Mouse (Mus musculus): ENCODE results near the gene Eva1c. TPM values are rescaled to one million over a fixed set of nuclear protein-coding genes. Genes with fewer than 3 reads are reported as not detected.

The Eva1c gene
- polyA plus RNA-seq, 1 experiment = 2.2 TPM

- Histone ChIP-seq H3K4me1 (ENCODE audit: control insufficient read depth, insufficient read depth, low read length) (no peaks in the 10 kb centered on the region), H3K27ac (ENCODE audit: insufficient read depth, low read length) (no peak overlapping the region), H3K4me3 (replicated peaks; ENCODE audit: insufficient read depth, low read depth, low read length) (no peak overlapping the region), H3K27me3 (ENCODE audit: control insufficient read depth, insufficient read depth, low read length) (no peaks in the 10 kb centered on the region)
- no peak for TF ChIP-seq POLR2A (IDR thresholded peaks at IDR 0.05; ENCODE audit: borderline replicate concordance, insufficient read depth, low read length)
- no peak for TF ChIP-seq CTCF (IDR thresholded peaks at IDR 0.05; ENCODE audit: borderline replicate concordance, insufficient read depth, low read depth, low read length)
- DNase-seq = no peak
- WGBS = 62% methylated on average over 8 of the region's 8 CpGs
Observed at GRCm38 (mm10) chr16:90837431-90837830, 10.9 kb downstream of the Eva1c start.

- DNase-seq = no peak
- TF ChIP-seq POLR2A (IDR thresholded peaks at IDR 0.05; ENCODE audit: borderline replicate concordance, insufficient read depth, low read length) (no peak), CTCF (IDR thresholded peaks at IDR 0.05; ENCODE audit: borderline replicate concordance, insufficient read depth, low read depth, low read length) (no peak)
- H3K4me1 ChIP-seq (ENCODE audit: control insufficient read depth, insufficient read depth, low read length) = no peaks in the 10 kb centered on the region
- no peak overlapping the region for H3K4me3 ChIP-seq (replicated peaks; ENCODE audit: insufficient read depth, low read depth, low read length)
- 47% methylated on average over 9 of the region's 9 CpGs for whole genome bisulfite sequencing
- H3K27ac ChIP-seq (ENCODE audit: insufficient read depth, low read length) = no peak overlapping the region
- no peaks in the 10 kb centered on the region for H3K27me3 ChIP-seq (ENCODE audit: control insufficient read depth, insufficient read depth, low read length)
Observed at GRCm38 (mm10) chr16:90842164-90842563, 15.6 kb downstream of the Eva1c start.

- no peaks in the 10 kb centered on the region; the same call in 1 of the 2 replicates for H3K4me1 ChIP-seq (ENCODE audit: control insufficient read depth, insufficient read depth, low read length)
- DNase-seq = no peak
- no peak overlapping the region for H3K27ac ChIP-seq (ENCODE audit: insufficient read depth, low read length)
- no peaks in the 10 kb centered on the region for H3K27me3 ChIP-seq (ENCODE audit: control insufficient read depth, insufficient read depth, low read length)
- WGBS = 55% methylated on average over 6 of the region's 6 CpGs
- TF ChIP-seq CTCF (IDR thresholded peaks at IDR 0.05; ENCODE audit: borderline replicate concordance, insufficient read depth, low read depth, low read length) = no peak
- TF ChIP-seq POLR2A (IDR thresholded peaks at IDR 0.05; ENCODE audit: borderline replicate concordance, insufficient read depth, low read length) = no peak
- no peak overlapping the region for H3K4me3 ChIP-seq (replicated peaks; ENCODE audit: insufficient read depth, low read depth, low read length)
Observed at GRCm38 (mm10) chr16:90845038-90845437, 18.5 kb downstream of the Eva1c start.

- no peak overlapping the region for H3K27ac ChIP-seq (ENCODE audit: insufficient read depth, low read length)
- H3K4me1 ChIP-seq (ENCODE audit: control insufficient read depth, insufficient read depth, low read length) = no peaks in the 10 kb centered on the region; the same call in 1 of the 2 replicates
- WGBS = 47% methylated on average over 13 of the region's 13 CpGs
- no peaks in the 10 kb centered on the region for H3K27me3 ChIP-seq (ENCODE audit: control insufficient read depth, insufficient read depth, low read length)
- no peak for DNase-seq
- no peak overlapping the region for H3K4me3 ChIP-seq (replicated peaks; ENCODE audit: insufficient read depth, low read depth, low read length)
- TF ChIP-seq POLR2A (IDR thresholded peaks at IDR 0.05; ENCODE audit: borderline replicate concordance, insufficient read depth, low read length) (no peak), CTCF (IDR thresholded peaks at IDR 0.05; ENCODE audit: borderline replicate concordance, insufficient read depth, low read depth, low read length) (no peak)
Observed at GRCm38 (mm10) chr16:90845591-90845990, 19.1 kb downstream of the Eva1c start.

GRCm38 (mm10) chr16:90848697-90849096, 22.2 kb downstream of the Eva1c start:
- H3K27ac ChIP-seq (ENCODE audit: insufficient read depth, low read length) = no peak overlapping the region
- H3K27me3 ChIP-seq (ENCODE audit: control insufficient read depth, insufficient read depth, low read length) = no peaks in the 10 kb centered on the region
- no peak overlapping the region for H3K4me3 ChIP-seq (replicated peaks; ENCODE audit: insufficient read depth, low read depth, low read length)
- H3K4me1 ChIP-seq (ENCODE audit: control insufficient read depth, insufficient read depth, low read length) = no peaks in the 10 kb centered on the region; the same call in 1 of the 2 replicates
- TF ChIP-seq CTCF (IDR thresholded peaks at IDR 0.05; ENCODE audit: borderline replicate concordance, insufficient read depth, low read depth, low read length) (no peak), POLR2A (IDR thresholded peaks at IDR 0.05; ENCODE audit: borderline replicate concordance, insufficient read depth, low read length) (no peak)
- no peak for DNase-seq
- WGBS = 50% methylated on average over 7 of the region's 7 CpGs

GRCm38 (mm10) chr16:90849262-90849661, 22.7 kb downstream of the Eva1c start:
- WGBS = 63% methylated on average over 12 of the region's 12 CpGs
- DNase-seq = no peak
- TF ChIP-seq CTCF (IDR thresholded peaks at IDR 0.05; ENCODE audit: borderline replicate concordance, insufficient read depth, low read depth, low read length) (no peak), POLR2A (IDR thresholded peaks at IDR 0.05; ENCODE audit: borderline replicate concordance, insufficient read depth, low read length) (no peak)
- H3K4me3 ChIP-seq (replicated peaks; ENCODE audit: insufficient read depth, low read depth, low read length) = no peak overlapping the region
- H3K4me1 ChIP-seq (ENCODE audit: control insufficient read depth, insufficient read depth, low read length) = no peaks in the 10 kb centered on the region; the same call in 1 of the 2 replicates
- H3K27me3 ChIP-seq (ENCODE audit: control insufficient read depth, insufficient read depth, low read length) = no peaks in the 10 kb centered on the region
- no peak overlapping the region for H3K27ac ChIP-seq (ENCODE audit: insufficient read depth, low read length)

GRCm38 (mm10) chr16:90850881-90851280, 24.4 kb downstream of the Eva1c start:
- TF ChIP-seq POLR2A (IDR thresholded peaks at IDR 0.05; ENCODE audit: borderline replicate concordance, insufficient read depth, low read length) (no peak), CTCF (IDR thresholded peaks at IDR 0.05; ENCODE audit: borderline replicate concordance, insufficient read depth, low read depth, low read length) (no peak)
- no peak for DNase-seq
- Histone ChIP-seq H3K27me3 (ENCODE audit: control insufficient read depth, insufficient read depth, low read length) (no peaks in the 10 kb centered on the region), H3K4me3 (replicated peaks; ENCODE audit: insufficient read depth, low read depth, low read length) (no peak overlapping the region), H3K4me1 (ENCODE audit: control insufficient read depth, insufficient read depth, low read length) (no peaks in the 10 kb centered on the region; the same call in 1 of the 2 replicates), H3K27ac (ENCODE audit: insufficient read depth, low read length) (no peak overlapping the region)
- 16% methylated on average over 7 of the region's 7 CpGs for WGBS

- WGBS = 73% methylated on average over 11 of the region's 11 CpGs
- no peak for TF ChIP-seq CTCF (IDR thresholded peaks at IDR 0.05; ENCODE audit: borderline replicate concordance, insufficient read depth, low read depth, low read length)
- no peak for TF ChIP-seq POLR2A (IDR thresholded peaks at IDR 0.05; ENCODE audit: borderline replicate concordance, insufficient read depth, low read length)
- Histone ChIP-seq H3K4me3 (replicated peaks; ENCODE audit: insufficient read depth, low read depth, low read length) (no peak overlapping the region), H3K27me3 (ENCODE audit: control insufficient read depth, insufficient read depth, low read length) (no peaks in the 10 kb centered on the region), H3K27ac (ENCODE audit: insufficient read depth, low read length) (no peak overlapping the region), H3K4me1 (ENCODE audit: control insufficient read depth, insufficient read depth, low read length) (no peaks in the 10 kb centered on the region; the same call in 1 of the 2 replicates)
- no peak for DNase-seq
Observed at GRCm38 (mm10) chr16:90851621-90852334, 25.3 kb downstream of the Eva1c start.
